Mouse (Mus musculus) myocyte (in vitro differentiated cells): Measurements from ENCODE around the gene Kcnmb3.

Experiments used
- CEBPB ChIP-seq: IDR thresholded peaks from 2 replicates; pipeline ENCODE4 v1.6.1; 2011; ENCODE audit warnings: mild to moderate bottlenecking, moderate library complexity; ENCODE audit not compliant: poor library complexity, insufficient read depth, severe bottlenecking
- E2F4 ChIP-seq: IDR thresholded peaks from one replicate; pipeline ENCODE4 v1.6.1; 2011; ENCODE audit warnings: mild to moderate bottlenecking, control low read depth, moderate library complexity; ENCODE audit not compliant: insufficient read depth
- MAX ChIP-seq: IDR thresholded peaks from one replicate; pipeline ENCODE4 v1.6.1; 2011; ENCODE audit warnings: low read depth, mild to moderate bottlenecking, control low read depth
- MYOD1 ChIP-seq, 3 experiments: IDR thresholded peaks; one replicate each; pipeline ENCODE4 v1.6.1; 2011; ENCODE audit warnings: control low read depth in 2 of 3, low read depth in 2 of 3, mild to moderate bottlenecking in 2 of 3, moderate library complexity in 1 of 3; ENCODE audit not compliant: insufficient read length in 2 of 3, control insufficient read depth in 1 of 3
- MYOG ChIP-seq, 3 experiments: IDR thresholded peaks; one replicate each; pipeline ENCODE4 v1.6.1; 2011; ENCODE audit warnings: control low read depth in 2 of 3, low read depth in 2 of 3, mild to moderate bottlenecking in 2 of 3; ENCODE audit not compliant: insufficient read length in 2 of 3, control insufficient read depth in 1 of 3, insufficient read depth in 1 of 3
- POLR2A ChIP-seq: IDR thresholded peaks from one replicate; pipeline ENCODE4 v1.6.1; 2011; ENCODE audit warnings: low read depth, mild to moderate bottlenecking, control low read depth, moderate library complexity; ENCODE audit not compliant: insufficient read length
- POLR2AphosphoS2 ChIP-seq: IDR thresholded peaks from one replicate; pipeline ENCODE4 v1.6.1; 2011; ENCODE audit warnings: low read depth, control low read depth; ENCODE audit not compliant: insufficient read length
- REST ChIP-seq: IDR thresholded peaks from one replicate; pipeline ENCODE4 v1.6.1; 2011; ENCODE audit warnings: mild to moderate bottlenecking, control low read depth, moderate library complexity; ENCODE audit not compliant: insufficient read depth, insufficient read length
- SRF ChIP-seq: IDR thresholded peaks from one replicate; pipeline ENCODE4 v1.6.1; 2011; ENCODE audit warnings: low read depth; ENCODE audit not compliant: control insufficient read depth, insufficient read length
- TCF12 ChIP-seq: IDR thresholded peaks from one replicate; pipeline ENCODE4 v1.6.1; 2011; ENCODE audit warnings: mild to moderate bottlenecking, control low read depth; ENCODE audit not compliant: poor library complexity, insufficient read depth, severe bottlenecking
- USF1 ChIP-seq: IDR thresholded peaks from one replicate; pipeline ENCODE4 v1.6.1; 2011; ENCODE audit warnings: low read depth, mild to moderate bottlenecking, control low read depth, moderate library complexity

DNA sequence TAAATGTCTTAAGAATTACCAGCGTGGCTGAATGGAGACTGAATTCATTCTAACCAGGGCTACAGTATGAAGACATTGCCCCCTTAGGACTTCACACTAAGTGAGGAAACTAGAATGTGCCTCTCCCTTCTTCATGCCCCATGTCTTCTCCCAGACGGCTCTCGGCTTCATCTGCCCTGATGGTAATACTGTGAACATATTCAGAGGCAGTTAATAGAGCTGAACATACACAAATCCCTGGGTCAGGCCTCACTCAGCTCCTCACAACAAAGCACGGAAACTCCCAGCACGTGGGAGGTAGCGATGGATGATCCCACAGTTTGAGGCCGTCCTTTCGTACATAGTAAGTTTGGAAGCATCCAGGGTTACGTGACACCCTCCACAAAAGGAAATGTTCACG lies 18.8 kb downstream of the Kcnmb3 start:
- TF ChIP-seq POLR2A (no peak), USF1 (no peak), POLR2AphosphoS2 (no peak), MYOD1 (IDR thresholded peaks at IDR 0.05; ENCODE audit: control insufficient read depth in 1 of 3, insufficient read length in 2 of 3, low read depth in 2 of 3) (no peak), MYOG (IDR thresholded peaks at IDR 0.05; ENCODE audit: control insufficient read depth in 1 of 3, insufficient read depth in 1 of 3, insufficient read length in 2 of 3, low read depth in 2 of 3) (no peak), MAX (no peak), SRF (no peak), CEBPB (no peak), REST (no peak), TCF12 (no peak), E2F4 (no peak)
